Mouse (Mus musculus): ENCODE data around the gene Tcirg1. TPM values are rescaled to one million over a fixed set of nuclear protein-coding genes. Genes with fewer than 3 reads are reported as not detected.

The Tcirg1 gene
- total RNA-seq, 4 experiments from 2014 or later: 19.4 to 39.9 (median 30.6) TPM

- no peak for DNase-seq (ENCODE audit: low spot score in 2 of 2)
Observed at GRCm38 (mm10) chr19:3927989-3928388, 21.1 kb upstream of the Tcirg1 start.

- DNase-seq (ENCODE audit: low spot score in 2 of 2): no peak
Observed at GRCm38 (mm10) chr19:3926685-3927084, 19.8 kb upstream of the Tcirg1 start.

GRCm38 (mm10) chr19:3926279-3926678 is 19.3 kb upstream of the Tcirg1 start:
- no peak for DNase-seq (ENCODE audit: low spot score in 2 of 2)

- DNase-seq (ENCODE audit: low spot score in 2 of 2): no peak
Observed at GRCm38 (mm10) chr19:3925859-3926258, 18.9 kb upstream of the Tcirg1 start.

- no peak for DNase-seq (ENCODE audit: low spot score in 2 of 2)
Observed at GRCm38 (mm10) chr19:3924868-3925267, 17.9 kb upstream of the Tcirg1 start.

GRCm38 (mm10) chr19:3924190-3924589 is 17.3 kb upstream of the Tcirg1 start:
- DNase-seq (ENCODE audit: low spot score in 2 of 2): no peak

- DNase-seq (ENCODE audit: low spot score in 2 of 2): no peak
Observed at GRCm38 (mm10) chr19:3923586-3923985, 16.7 kb upstream of the Tcirg1 start.

- no peak for DNase-seq (ENCODE audit: low spot score in 2 of 2)
Observed at GRCm38 (mm10) chr19:3922661-3923371, 15.9 kb upstream of the Tcirg1 start.

- DNase-seq (ENCODE audit: low spot score in 2 of 2): no peak
Observed at GRCm38 (mm10) chr19:3919928-3920327, 13.0 kb upstream of the Tcirg1 start.

GRCm38 (mm10) chr19:3916727-3917126 is 9.8 kb upstream of the Tcirg1 start:
- DNase-seq (ENCODE audit: low spot score in 2 of 2): no peak

- no peak for DNase-seq (ENCODE audit: low spot score in 2 of 2)
Observed at GRCm38 (mm10) chr19:3914535-3914934, 7.6 kb upstream of the Tcirg1 start.

- no peak for DNase-seq (ENCODE audit: low spot score in 2 of 2)
Observed at GRCm38 (mm10) chr19:3913692-3914091, 6.8 kb upstream of the Tcirg1 start.

GRCm38 (mm10) chr19:3912337-3913204 is 5.6 kb upstream of the Tcirg1 start, which contains the start of gene Ndufs8:
Gene Ndufs8 (minus strand): TSS chr19:3912774.
- DNase-seq (ENCODE audit: low spot score in 2 of 2): peak; percentile 94 to 98

GRCm38 (mm10) chr19:3910206-3910605 is 3.3 kb upstream of the Tcirg1 start:
- no peak for DNase-seq (ENCODE audit: low spot score in 2 of 2)

- no peak for DNase-seq (ENCODE audit: low spot score in 2 of 2)
Observed at GRCm38 (mm10) chr19:3907876-3908660, 1.1 kb upstream of the Tcirg1 start.

GRCm38 (mm10) chr19:3906326-3906725 is 607 bp downstream of the Tcirg1 start:
- DNase-seq (ENCODE audit: low spot score in 2 of 2): no peak

- DNase-seq (ENCODE audit: low spot score in 2 of 2): no peak
Observed at GRCm38 (mm10) chr19:3905261-3905969, 1.5 kb downstream of the Tcirg1 start.

- DNase-seq (ENCODE audit: low spot score in 2 of 2): no peak
Observed at GRCm38 (mm10) chr19:3904363-3904675, 2.6 kb downstream of the Tcirg1 start.

- DNase-seq (ENCODE audit: low spot score in 2 of 2): no peak
Observed at GRCm38 (mm10) chr19:3903648-3904362, 3.1 kb downstream of the Tcirg1 start.

GRCm38 (mm10) chr19:3902966-3903365 is 4.0 kb downstream of the Tcirg1 start:
- no peak for DNase-seq (ENCODE audit: low spot score in 2 of 2)

GRCm38 (mm10) chr19:3899618-3900017 is 7.3 kb downstream of the Tcirg1 start:
- no peak for DNase-seq (ENCODE audit: low spot score in 2 of 2)

Data from layer of hippocampus, adult 8-10 months (tissue).